Mouse (Mus musculus): ENCODE measurements around the gene Fam3c.
"Not testable (repeated sequence)": the region's sequence is repeated elsewhere in the genome, so short reads cannot be mapped to it uniquely, and the experiment has no call there.

The Fam3c gene

DNA sequence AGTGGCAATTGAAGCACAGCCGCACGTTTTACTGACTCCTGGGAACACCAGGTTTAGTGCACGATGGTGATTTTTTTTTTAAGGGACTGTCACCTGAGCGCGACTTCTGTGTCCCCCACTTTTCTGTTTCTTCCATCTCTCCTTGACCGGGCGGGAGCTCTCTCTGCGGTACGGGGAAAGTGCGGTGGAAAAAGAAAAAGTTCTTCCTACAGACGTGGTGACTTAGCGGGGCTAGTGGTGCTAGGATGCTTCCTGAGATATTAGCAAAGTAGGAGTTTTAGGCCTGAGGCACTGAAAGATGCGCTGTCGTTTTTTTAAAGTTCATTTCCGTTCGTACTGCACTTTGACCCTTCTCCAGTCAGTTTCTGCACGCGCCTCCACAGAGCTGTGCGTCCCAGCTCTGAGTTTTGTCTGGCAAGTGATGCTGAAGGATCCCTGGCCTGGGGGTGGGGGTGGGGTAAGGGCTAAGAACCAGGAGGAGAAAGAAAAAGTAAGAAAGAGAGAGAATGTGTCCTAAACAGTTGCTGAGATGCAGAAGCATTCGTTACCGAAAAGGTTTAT, 66.5 kb downstream of the Fam3c start:
- no peak for DNase-seq

DNA sequence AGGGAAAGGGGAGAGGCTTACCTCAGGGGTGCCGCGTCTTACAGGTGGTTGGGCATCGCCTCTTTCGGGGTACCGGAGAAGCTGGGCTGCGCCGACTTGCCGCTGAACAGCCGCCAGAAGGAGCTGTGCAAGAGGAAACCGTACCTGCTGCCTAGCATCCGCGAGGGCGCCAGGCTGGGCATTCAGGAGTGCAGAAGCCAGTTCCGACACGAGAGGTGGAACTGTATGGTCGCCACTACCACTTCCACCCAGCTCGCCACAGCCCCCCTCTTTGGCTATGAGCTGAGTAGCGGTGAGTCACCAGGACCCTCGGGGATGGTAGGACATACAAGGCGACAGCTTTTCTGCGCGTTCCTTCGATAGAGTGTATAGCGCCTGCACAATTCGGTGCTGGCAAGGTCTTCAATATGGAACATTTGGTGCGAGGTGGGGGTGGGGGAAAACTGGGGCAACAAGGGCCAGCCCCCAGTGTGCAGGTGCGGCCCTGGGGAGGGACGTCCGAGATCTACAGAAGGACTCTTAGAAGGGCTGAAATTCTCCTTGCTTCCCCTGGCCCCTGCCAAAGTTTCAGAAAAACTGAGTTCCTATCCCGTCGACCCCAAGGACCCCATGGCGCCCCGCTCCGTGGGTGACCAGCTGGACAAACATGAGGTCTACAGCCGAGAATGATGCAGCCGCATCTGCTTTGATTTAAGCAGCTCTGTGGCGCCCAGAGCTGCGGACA, 67.1 kb downstream of the Fam3c start:
- no peak for DNase-seq

DNA sequence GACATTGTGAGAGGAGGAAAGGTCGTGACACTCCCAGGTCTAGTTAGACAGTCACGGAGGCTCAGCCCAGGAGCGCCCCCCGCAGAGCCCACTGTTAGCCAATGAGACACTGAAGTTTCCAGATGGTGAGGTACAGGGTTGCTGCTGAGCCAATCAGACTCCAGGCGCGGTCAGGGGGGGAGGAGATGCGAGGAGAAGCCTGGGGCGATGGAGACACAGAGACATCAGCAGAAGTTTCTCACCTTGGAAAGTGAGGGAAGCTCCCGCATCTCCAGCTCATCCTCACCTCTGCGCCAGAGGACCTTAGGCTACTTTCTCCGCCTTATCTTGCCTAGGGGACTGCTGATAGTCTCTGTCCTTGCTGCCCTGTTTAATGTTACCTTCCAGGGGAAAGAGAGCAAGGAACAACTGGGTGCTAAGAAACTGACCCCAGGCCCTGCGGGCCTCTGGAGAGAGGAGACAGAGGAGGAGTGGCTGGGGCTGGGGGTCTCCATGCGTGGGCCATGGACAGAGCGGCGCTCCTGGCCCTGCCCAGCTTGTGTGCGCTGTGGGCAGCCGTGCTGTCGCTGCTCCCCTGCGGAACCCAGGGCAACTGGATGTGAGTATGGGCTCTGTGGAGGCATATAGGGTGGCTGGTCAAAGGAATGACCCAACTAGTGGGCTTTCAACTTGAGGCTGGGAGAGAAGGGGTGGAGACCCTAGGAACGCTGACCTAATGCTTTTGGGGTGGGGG, 67.9 kb downstream of the Fam3c start, which contains the start of gene Wnt16:
Wnt16 (plus strand) TSS at position 224 of the 733 bp plus-strand sequence.
- peak; percentile 7 for DNase-seq

- no peak for DNase-seq
Measured at GRCm38 (mm10) chr6:22282405-22282804, 73.6 kb downstream of the Fam3c start.

DNA sequence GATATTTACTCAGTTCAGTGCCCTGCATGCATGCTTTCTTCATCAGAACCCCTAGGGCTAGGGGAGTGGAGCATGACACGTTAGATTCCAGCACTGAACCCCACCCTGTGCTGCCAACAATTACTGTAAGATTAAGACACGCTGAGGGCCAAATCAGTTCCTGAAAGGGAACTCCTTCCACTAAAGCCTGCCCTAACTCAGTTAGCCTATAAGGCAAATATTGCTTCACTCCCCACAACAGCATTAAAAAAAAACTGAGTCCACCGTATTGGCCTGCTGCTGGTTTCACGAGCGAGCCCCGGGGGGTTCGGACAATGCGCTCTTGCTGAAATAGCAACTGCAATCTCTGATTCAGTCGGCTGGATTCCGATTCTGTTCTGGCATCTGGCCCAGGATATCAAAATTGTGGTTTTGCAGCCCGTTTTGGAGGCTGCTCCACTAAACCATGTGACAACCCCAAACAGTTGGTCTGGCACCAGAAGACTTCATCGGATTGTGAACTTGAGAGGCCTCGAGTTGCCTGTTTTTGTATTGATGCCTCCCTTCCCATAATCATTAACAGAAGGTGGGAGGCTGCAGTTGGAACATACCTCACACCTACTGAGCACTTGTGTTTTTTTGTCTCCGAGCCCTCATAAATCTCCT, 75.7 kb downstream of the Fam3c start:
- DNase-seq, result peak; percentile 38

DNA sequence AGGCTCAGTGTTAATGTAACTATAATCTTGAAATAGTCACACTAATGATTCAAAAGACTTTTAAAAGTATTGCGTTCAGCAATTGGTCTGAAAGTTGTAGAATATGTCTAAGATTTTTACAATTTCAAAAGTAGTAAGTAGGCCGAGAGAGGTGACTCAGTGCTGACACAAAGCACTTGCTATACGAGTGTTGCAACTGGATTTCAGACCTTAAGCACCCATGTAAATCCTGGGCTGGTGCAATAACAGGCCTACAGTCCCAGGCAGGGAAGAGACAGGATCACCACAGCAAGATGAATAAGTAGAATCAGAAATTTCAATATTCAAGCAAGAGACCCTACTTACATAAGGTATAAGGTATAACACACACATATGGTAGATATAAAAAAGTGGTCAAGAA, 78.1 kb downstream of the Fam3c start:
- DNase-seq, result no peak

GRCm38 (mm10) chr6:22269840-22270521, 86.1 kb downstream of the Fam3c start:
- DNase-seq, result no peak

GRCm38 (mm10) chr6:22268677-22269076, 87.4 kb downstream of the Fam3c start:
- DNase-seq, result no peak

GRCm38 (mm10) chr6:22267807-22268667, 88.0 kb downstream of the Fam3c start:
- no peak for DNase-seq

DNA sequence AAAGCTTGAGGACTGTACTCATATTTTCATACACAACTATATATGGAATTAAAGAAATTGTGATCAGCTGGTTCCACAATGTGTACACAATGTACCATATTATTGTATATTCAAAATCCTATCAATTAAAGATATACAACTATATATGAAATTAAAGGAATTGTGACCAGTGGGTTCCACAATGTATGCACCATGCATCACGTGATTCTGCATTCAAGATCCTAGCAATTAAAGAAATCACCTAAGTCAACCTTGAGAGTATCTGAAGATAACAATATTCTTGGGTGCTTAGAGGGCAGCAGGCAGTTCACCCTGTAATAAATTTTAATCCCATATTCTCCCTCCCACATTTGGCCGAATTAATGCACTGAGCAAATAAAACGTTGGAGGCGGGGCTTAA, 90.0 kb downstream of the Fam3c start:
- no peak for DNase-seq

- DNase-seq, result not testable (repeated sequence)
Measured at GRCm38 (mm10) chr6:22264094-22264493, 91.9 kb downstream of the Fam3c start.

- no peak for DNase-seq
Measured at GRCm38 (mm10) chr6:22262519-22262918, 93.5 kb downstream of the Fam3c start.

DNA sequence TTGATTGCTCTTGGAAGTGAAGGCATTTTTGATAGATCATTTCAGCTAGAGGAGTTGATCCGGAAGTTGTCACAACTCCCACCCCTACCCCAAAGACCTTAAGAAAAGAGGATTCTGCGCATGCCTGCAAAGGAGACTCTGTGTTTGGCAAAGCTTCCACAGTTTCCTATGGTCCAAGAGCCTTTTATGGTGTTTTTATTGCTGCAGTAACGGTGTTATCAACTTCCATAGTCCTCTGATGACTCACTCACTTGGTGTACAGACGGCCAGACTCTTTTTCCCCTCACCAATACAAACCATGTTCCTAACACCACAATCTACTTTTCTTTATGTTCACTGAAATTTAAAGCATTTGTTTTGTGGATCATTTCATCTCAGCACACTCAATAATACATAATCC, 97.3 kb downstream of the Fam3c start:
- no peak for DNase-seq

Data from kidney, adult 9 months (tissue).